Mouse (Mus musculus) leukemia stem cell, adult 10-12 weeks (primary cell): ENCODE measurements around the gene 2310002L09Rik. TPM values are rescaled to one million over a fixed set of nuclear protein-coding genes. Genes with fewer than 3 reads are reported as not detected.

ENCODE experiments used
- polyA plus RNA-seq: library from polyadenylated mRNA; stranded (reverse); fragments of >175 nt; gene quantifications from 2 replicates; pipeline ENCODE4 v1.2.3, GENCODE M21; 2012; ENCODE audit warnings: low replicate concordance

Gene 2310002L09Rik
- not detected in 2 replicates for polyA plus RNA-seq

DNA sequence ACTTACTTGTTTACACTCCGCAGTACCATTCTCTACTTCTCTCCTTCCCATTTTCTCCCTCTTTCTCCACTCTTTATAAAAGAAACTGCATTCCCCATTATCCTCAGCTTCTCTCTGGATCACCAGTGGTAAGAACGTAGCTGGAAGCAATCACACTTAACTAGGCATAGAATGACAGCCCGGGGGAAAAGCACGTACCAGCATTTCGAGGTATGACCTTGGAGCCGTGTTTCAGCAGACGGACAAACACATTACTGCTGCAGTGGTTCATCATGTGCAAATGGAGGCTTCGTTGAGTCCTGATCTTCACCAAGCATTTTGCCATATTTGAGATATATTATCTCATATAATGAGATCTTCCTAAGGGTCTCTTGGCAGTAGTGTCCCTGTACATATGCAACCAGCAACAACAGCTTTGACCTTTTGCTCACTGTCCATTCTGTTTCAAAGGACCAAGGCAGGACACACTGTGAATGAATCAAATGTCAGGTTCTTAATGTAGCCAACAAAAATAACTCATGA, at the start of gene 2310002L09Rik:
2310002L09Rik (minus strand) TSS at position 472 of the 522 bp plus-strand sequence.

GRCm38 (mm10) chr4:73920660-73921059, 30.0 kb downstream of the 2310002L09Rik start, which contains the start of gene Gm11756:
TSS of gene Gm11756 (minus strand) at chr4:73920760.

GRCm38 (mm10) chr4:73905853-73906252, 44.8 kb downstream of the 2310002L09Rik start, which contains the start of gene Gm13871:
TSS of gene Gm13871 (minus strand) at chr4:73905953.

GRCm38 (mm10) chr4:73891012-73891411, 59.6 kb downstream of the 2310002L09Rik start, which contains the start of gene Gm11757:
TSS of gene Gm11757 (minus strand) at chr4:73891112.

Other genes starting within 250 kb of the 2310002L09Rik start
- 0.09 TPM in 1 of 2 replicates, not detected in the other for gene Rasef, start 159.9 kb downstream of the 2310002L09Rik start, polyA plus RNA-seq
- not detected in 2 replicates for gene Gm11758, start 74.6 kb downstream of the 2310002L09Rik start, polyA plus RNA-seq
- not detected in 2 replicates for gene Gm11757, start 59.7 kb downstream of the 2310002L09Rik start, polyA plus RNA-seq
- gene Gm13871, start 44.9 kb downstream of the 2310002L09Rik start, polyA plus RNA-seq: not detected in 2 replicates
- gene Gm11756, start 30.1 kb downstream of the 2310002L09Rik start, polyA plus RNA-seq: not detected in 2 replicates
- gene Frmd3, start 62.6 kb upstream of the 2310002L09Rik start, polyA plus RNA-seq: not detected in 2 replicates